Mouse (Mus musculus): ENCODE data around the gene Nat8f1. TPM values are rescaled to one million over a fixed set of nuclear protein-coding genes. Genes with fewer than 3 reads are reported as not detected.
"Not testable (repeated sequence)": the region's sequence is repeated elsewhere in the genome, so short reads cannot be mapped to it uniquely, and the experiment has no call there.

Nat8f1 gene
- polyA plus RNA-seq, 1 experiment, result 12.5 TPM

GRCm38 (mm10) chr6:85884311-85884710 is 31.2 kb downstream of the Nat8f1 start:
- no peak for DNase-seq
- no peak for TF ChIP-seq CTCF (IDR thresholded peaks at IDR 0.05; ENCODE audit: borderline replicate concordance, control insufficient read depth, extremely low read depth, insufficient read depth, low read length, poor library complexity)
- no peak for TF ChIP-seq POLR2A (IDR thresholded peaks at IDR 0.05; ENCODE audit: control insufficient read depth, extremely low read depth, insufficient read depth, low read length, poor library complexity)
- H3K4me3 ChIP-seq (ENCODE audit: control insufficient read depth, insufficient read depth, low read length), result no peak overlapping the region
- no peaks in the 10 kb centered on the region for H3K27me3 ChIP-seq (ENCODE audit: control insufficient read depth, insufficient read depth, low read length)
- WGBS, result 98% methylated on average over 1 of the region's 1 CpGs
- H3K36me3 ChIP-seq (ENCODE audit: control insufficient read depth, insufficient read depth, low read length), result no peaks in the 10 kb centered on the region
- H3K27ac ChIP-seq (ENCODE audit: control insufficient read depth, insufficient read depth, low read length), result no peak overlapping the region
- no peaks in the 10 kb centered on the region for H3K4me1 ChIP-seq (replicated peaks; ENCODE audit: control insufficient read depth, insufficient read depth, low read length)

GRCm38 (mm10) chr6:85883246-85883645 is 32.2 kb downstream of the Nat8f1 start:
- H3K36me3 ChIP-seq (ENCODE audit: control insufficient read depth, insufficient read depth, low read length), result not testable (repeated sequence)

DNA sequence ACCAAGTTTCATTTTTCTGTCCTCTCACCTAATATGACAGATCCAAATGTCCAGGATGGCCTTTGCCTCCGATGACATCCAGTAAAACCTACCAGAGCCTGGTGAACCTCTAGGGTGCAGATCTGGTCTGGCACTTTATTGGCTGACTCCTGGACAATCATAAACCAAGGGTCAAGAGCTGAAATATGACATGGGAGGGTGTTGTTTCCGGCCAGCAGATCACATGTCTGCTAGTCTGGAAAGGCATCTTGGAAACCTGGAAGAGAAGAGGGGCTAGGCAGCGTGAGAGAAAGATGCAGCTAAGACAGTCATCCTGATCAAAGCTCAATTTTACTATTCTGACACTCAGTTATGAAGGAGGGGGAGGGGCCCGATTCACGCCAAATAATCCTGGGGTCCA is 46.5 kb downstream of the Nat8f1 start, which contains the start of gene Nat8f2:
Gene Nat8f2, minus strand, starts transcription at position 153 of the 400 bp plus-strand sequence.
- not testable (repeated sequence) for H3K4me1 ChIP-seq (replicated peaks; ENCODE audit: control insufficient read depth, insufficient read depth, low read length); H3K27ac ChIP-seq (ENCODE audit: control insufficient read depth, insufficient read depth, low read length); H3K27me3 ChIP-seq (ENCODE audit: control insufficient read depth, insufficient read depth, low read length); DNase-seq; H3K36me3 ChIP-seq (ENCODE audit: control insufficient read depth, insufficient read depth, low read length); H3K4me3 ChIP-seq (ENCODE audit: control insufficient read depth, insufficient read depth, low read length)
- 92% methylated on average over 5 of the region's 5 CpGs for WGBS

More at GRCm38 (mm10) chr6:85883246-85883645, 32.2 kb downstream of the Nat8f1 start:
- H3K27me3 ChIP-seq (ENCODE audit: control insufficient read depth, insufficient read depth, low read length); H3K27ac ChIP-seq (ENCODE audit: control insufficient read depth, insufficient read depth, low read length); H3K4me1 ChIP-seq (replicated peaks; ENCODE audit: control insufficient read depth, insufficient read depth, low read length); H3K4me3 ChIP-seq (ENCODE audit: control insufficient read depth, insufficient read depth, low read length); DNase-seq: not testable (repeated sequence)
- 96% methylated on average over 9 of the region's 9 CpGs for WGBS

DNA sequence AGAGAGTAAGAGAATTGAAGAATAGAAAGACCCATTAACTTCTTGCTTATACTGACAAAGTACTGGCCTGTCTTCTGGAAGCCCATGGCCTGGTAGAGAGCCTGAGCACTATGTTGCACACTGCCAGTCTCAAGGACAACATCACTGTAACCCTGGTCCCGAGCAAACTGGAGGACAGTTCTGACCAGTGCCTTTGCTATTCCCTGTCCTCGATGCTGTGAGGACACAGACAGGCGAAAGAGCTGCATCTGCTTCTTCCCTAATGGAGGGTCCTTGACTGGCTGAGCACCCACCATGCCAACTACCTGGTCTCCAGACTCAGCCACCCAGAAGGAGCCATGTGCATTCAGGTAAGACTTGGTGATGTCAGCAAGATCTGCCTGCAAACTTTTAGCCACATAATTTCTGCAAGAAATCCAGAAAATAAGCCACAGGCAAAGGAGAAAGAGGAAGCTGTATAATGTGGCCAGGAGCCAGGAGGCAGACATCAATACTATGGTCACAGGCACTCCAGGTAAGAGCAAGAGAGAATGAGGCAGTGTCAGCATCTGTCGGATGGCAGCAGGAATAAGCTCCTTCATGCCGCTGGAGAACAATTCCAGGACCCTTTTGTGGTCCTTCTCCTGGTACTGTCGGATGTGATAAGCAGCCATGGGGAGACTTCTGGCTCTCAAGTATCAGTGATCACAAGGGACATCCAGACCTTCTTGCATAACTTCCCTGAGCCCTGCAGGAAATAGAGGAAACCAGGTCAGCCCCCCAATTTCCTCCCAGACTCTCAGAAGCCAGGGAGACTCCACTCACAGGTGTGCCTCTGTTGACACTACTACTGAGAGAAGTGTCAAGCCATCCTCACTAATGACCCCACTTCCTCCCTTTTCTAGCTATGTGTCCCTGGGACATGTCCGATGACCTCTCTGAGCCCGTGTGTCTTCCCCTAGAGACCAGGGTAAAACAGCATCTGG is 47.5 kb downstream of the Nat8f1 start:
- no peak for DNase-seq
- WGBS, result 35% methylated on average over 8 of the region's 8 CpGs
- Histone ChIP-seq H3K4me1 (replicated peaks; ENCODE audit: control insufficient read depth, insufficient read depth, low read length) (no peaks in the 10 kb centered on the region), H3K36me3 (ENCODE audit: control insufficient read depth, insufficient read depth, low read length) (no peaks in the 10 kb centered on the region), H3K4me3 (ENCODE audit: control insufficient read depth, insufficient read depth, low read length) (no peak overlapping the region), H3K27me3 (ENCODE audit: control insufficient read depth, insufficient read depth, low read length) (no peaks in the 10 kb centered on the region), H3K27ac (ENCODE audit: control insufficient read depth, insufficient read depth, low read length) (no peak overlapping the region)
- TF ChIP-seq POLR2A (IDR thresholded peaks at IDR 0.05; ENCODE audit: control insufficient read depth, extremely low read depth, insufficient read depth, low read length, poor library complexity) (no peak), CTCF (IDR thresholded peaks at IDR 0.05; ENCODE audit: borderline replicate concordance, control insufficient read depth, extremely low read depth, insufficient read depth, low read length, poor library complexity) (no peak)

DNA sequence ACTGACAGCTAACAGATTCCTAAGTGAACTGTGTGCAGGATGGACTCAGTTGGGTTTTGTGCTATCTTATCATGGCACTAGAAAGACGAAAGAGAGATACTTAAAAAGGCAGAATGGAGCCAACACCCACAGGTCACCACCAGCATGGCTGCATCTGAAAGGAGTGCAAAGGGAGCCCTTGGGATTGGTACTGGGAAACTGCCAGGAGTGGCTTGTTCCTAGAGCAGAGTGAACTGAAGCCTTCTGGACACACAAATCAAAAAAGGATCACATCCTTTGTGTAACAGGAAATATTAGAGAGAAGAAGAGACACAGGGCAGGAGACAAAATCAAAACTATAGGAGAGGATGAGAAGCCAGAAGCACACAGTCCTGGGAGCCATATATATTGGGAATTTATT is 48.5 kb downstream of the Nat8f1 start:
- DNase-seq; H3K27me3 ChIP-seq (ENCODE audit: control insufficient read depth, insufficient read depth, low read length); H3K27ac ChIP-seq (ENCODE audit: control insufficient read depth, insufficient read depth, low read length); H3K36me3 ChIP-seq (ENCODE audit: control insufficient read depth, insufficient read depth, low read length); H3K4me1 ChIP-seq (replicated peaks; ENCODE audit: control insufficient read depth, insufficient read depth, low read length); H3K4me3 ChIP-seq (ENCODE audit: control insufficient read depth, insufficient read depth, low read length): not testable (repeated sequence)
- 89% methylated on average over 1 of the region's 1 CpGs for WGBS

GRCm38 (mm10) chr6:85866166-85866565 is 49.3 kb downstream of the Nat8f1 start:
- not testable (repeated sequence) for DNase-seq; H3K4me3 ChIP-seq (ENCODE audit: control insufficient read depth, insufficient read depth, low read length); H3K27me3 ChIP-seq (ENCODE audit: control insufficient read depth, insufficient read depth, low read length); H3K27ac ChIP-seq (ENCODE audit: control insufficient read depth, insufficient read depth, low read length); H3K36me3 ChIP-seq (ENCODE audit: control insufficient read depth, insufficient read depth, low read length); H3K4me1 ChIP-seq (replicated peaks; ENCODE audit: control insufficient read depth, insufficient read depth, low read length)
- WGBS, result 88% methylated on average over 3 of the region's 3 CpGs

DNA sequence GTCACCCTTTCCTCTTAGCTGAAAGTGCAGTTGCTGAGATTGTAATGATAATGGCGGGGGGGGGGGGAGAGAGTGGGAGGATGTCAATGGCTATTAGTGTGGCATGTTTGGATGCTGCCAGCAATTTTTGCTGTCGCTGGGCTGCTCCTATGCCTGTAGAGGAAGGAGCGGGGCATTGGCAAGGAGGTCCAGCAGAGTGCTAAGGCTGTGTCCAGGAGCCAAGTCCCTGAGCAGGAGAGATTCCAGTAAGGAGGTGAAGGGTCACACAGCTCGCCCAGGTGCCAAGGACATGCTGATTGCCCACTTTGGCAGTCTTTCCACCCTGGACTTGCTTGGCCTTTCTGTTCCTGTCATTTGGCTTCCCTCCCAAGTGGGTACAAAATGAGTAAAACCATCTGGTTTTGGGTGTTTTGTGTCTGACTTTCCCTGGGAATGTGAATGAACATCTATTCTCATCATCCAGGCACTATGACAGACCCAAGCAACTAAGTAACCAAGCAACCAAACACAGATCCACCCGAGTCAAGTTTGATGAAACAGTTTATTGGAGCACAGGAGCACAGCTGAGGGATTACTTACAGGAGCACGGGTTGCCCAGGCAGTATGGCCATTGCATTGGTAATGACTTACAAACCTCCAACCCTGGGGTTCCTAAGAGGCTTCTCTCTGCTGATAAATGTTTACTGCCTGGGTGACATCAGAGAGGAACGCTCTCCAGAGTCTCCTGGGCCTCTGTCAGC is 50.4 kb downstream of the Nat8f1 start:
- not testable (repeated sequence) for H3K4me3 ChIP-seq (ENCODE audit: control insufficient read depth, insufficient read depth, low read length); H3K4me1 ChIP-seq (replicated peaks; ENCODE audit: control insufficient read depth, insufficient read depth, low read length); H3K27me3 ChIP-seq (ENCODE audit: control insufficient read depth, insufficient read depth, low read length); DNase-seq; H3K27ac ChIP-seq (ENCODE audit: control insufficient read depth, insufficient read depth, low read length); H3K36me3 ChIP-seq (ENCODE audit: control insufficient read depth, insufficient read depth, low read length)
- WGBS, result 76% methylated on average over 6 of the region's 7 CpGs

Measured in thymus, adult 2 months (tissue).